Mouse (Mus musculus) cerebellum, adult 2 months (tissue): Measurements from ENCODE around the gene Acsf3. TPM values are rescaled to one million over a fixed set of nuclear protein-coding genes. Genes with fewer than 3 reads are reported as not detected.

ENCODE experiments used
- DNase-seq, 2 experiments: peaks; one replicate each; pipeline ENCODE4 v3.0.0; 2021
- H3K27ac ChIP-seq: fragments of 200-500 bp; 2 replicates; pipeline ENCODE4 v1.5.1; 2012; ENCODE audit warnings: low read length, control low read depth, inconsistent platforms; ENCODE audit not compliant: insufficient read depth
- H3K27me3 ChIP-seq: fragments of 200-500 bp; 2 replicates; pipeline ENCODE4 v1.6.1; 2012; ENCODE audit warnings: inconsistent platforms, mild to moderate bottlenecking, low read length, moderate library complexity; ENCODE audit not compliant: control insufficient read depth, insufficient read depth
- H3K4me1 ChIP-seq: fragments of 200-500 bp; 2 replicates; pipeline ENCODE4 v1.6.1; 2011; ENCODE audit warnings: low read length; ENCODE audit not compliant: control insufficient read depth, insufficient read depth
- H3K4me3 ChIP-seq: fragments of 200-500 bp; replicated peaks from 2 replicates; pipeline ENCODE3; 2011; ENCODE audit warnings: mild to moderate bottlenecking, low read depth, low read length, control low read depth; ENCODE audit not compliant: insufficient read depth
- CTCF ChIP-seq: fragments of 200-500 bp; IDR thresholded peaks from 2 replicates; pipeline ENCODE4 v1.5.1; 2011; ENCODE audit warnings: low read depth, mild to moderate bottlenecking, control low read depth, low read length, moderate library complexity, borderline replicate concordance; ENCODE audit not compliant: insufficient read depth
- POLR2A ChIP-seq: fragments of 200-500 bp; IDR thresholded peaks from 2 replicates; pipeline ENCODE4 v1.6.1; 2011; ENCODE audit warnings: low read length, control low read depth, borderline replicate concordance; ENCODE audit not compliant: insufficient read depth
- WGBS: fragments of 180-500 bp; shearing (Covaris S2); methylation state at CpG from one replicate; pipeline ENCODE4 v1.1.7; 2018; 5-methylcytosine and 5-hydroxymethylcytosine counted together
- polyA plus RNA-seq: library from polyadenylated mRNA; depleted of rRNA; stranded (reverse); fragments of >200 nt; gene quantifications from 2 replicates; pipeline ENCODE4 v1.2.3, GENCODE M21; 2012

Gene Acsf3
- polyA plus RNA-seq, 1 experiment: 33.0 TPM

DNA sequence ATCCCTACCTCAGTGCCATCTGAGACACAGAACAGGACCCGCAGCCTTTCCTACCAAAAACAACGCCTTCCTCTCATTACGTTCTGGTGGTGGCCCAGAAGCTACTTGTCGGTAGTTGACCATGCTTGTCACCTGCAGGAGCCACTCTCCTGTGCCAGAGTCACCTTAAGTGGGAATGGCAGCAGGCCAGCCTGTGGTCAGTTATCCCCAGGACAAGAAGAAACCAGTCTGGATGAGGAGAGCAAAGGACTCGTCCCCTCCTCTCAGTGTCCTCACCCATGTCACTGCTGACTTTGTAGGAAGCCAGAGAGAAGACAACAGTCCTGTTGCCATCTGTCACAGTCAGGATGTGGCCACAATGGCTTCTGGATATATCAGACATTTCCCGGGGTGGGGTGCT is 41.7 kb downstream of the Acsf3 start:
- TF ChIP-seq CTCF: no peak
- no peak for TF ChIP-seq POLR2A
- DNase-seq: peak in 1 of 2 experiments; percentile 54
- H3K27ac ChIP-seq: no peak overlapping the region
- peaks cover 13% of the 10 kb centered on the region for H3K4me1 ChIP-seq
- 46% methylated on average over 6 of the region's 6 CpGs for WGBS
- H3K4me3 ChIP-seq: no peak overlapping the region
- no peaks in the 10 kb centered on the region for H3K27me3 ChIP-seq

DNA sequence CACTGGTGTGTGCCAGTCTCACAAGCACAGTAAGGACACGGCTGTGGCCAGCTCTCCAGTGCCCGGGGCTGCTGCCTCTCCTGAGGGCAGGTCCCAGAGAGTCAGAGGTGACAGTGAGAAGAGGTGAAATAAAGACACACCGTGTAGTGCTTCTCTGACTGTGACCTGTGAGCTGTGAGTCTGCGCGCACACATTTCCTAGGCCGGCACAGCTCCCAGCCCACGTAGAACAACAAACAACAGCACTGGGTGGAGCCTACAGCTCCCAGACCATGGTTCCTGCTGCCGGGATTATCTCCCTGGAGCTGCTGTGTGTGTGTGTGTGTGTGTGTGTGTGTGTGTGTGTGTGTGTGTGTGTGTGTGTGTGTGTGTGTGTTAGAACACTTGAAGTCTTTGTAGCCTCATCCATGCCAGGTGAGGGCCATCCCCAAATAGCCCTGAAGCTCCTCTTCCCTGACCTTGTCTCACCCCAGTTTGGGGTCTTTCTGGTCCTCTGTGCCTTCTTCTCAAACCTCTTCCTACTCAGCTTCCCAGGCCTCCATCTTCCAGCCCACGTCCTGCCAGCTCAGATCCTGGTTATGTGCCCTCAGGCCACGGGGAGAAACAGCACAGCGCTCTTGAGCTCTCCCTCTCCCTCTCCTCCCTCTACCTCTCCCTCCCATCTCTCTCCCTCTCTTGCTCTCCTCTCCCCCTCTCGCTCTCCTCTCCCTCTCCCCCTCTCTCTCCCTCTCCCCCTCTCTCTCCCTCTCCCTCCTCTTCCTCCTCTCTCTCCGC is 42.6 kb downstream of the Acsf3 start:
- 80% methylated on average over 13 of the region's 13 CpGs for WGBS
- H3K27me3 ChIP-seq: no peaks in the 10 kb centered on the region
- no peak overlapping the region for H3K4me3 ChIP-seq
- DNase-seq: no peak
- H3K4me1 ChIP-seq: peaks cover 13% of the 10 kb centered on the region
- H3K27ac ChIP-seq: no peak overlapping the region
- no peak for TF ChIP-seq POLR2A
- TF ChIP-seq CTCF: no peak

- 86% methylated on average over 11 of the region's 11 CpGs for WGBS
Measured at GRCm38 (mm10) chr8:122819776-122820175, 44.5 kb downstream of the Acsf3 start.

GRCm38 (mm10) chr8:122824571-122824970 is 49.3 kb downstream of the Acsf3 start:
- Histone ChIP-seq H3K4me1 (peaks cover 36% of the 10 kb centered on the region), H3K27me3 (no peaks in the 10 kb centered on the region), H3K27ac (peak overlapping the region; percentile 92), H3K4me3 (no peak overlapping the region)
- TF ChIP-seq POLR2A (no peak), CTCF (no peak)
- peak; percentile 83 to 87 for DNase-seq
- 10% methylated on average over 5 of the region's 5 CpGs for WGBS

More at GRCm38 (mm10) chr8:122819776-122820175, 44.5 kb downstream of the Acsf3 start:
- peaks cover 22% of the 10 kb centered on the region for H3K4me1 ChIP-seq
- H3K4me3 ChIP-seq: no peak overlapping the region
- no peak for DNase-seq
- no peaks in the 10 kb centered on the region for H3K27me3 ChIP-seq
- TF ChIP-seq POLR2A (no peak), CTCF (no peak)
- no peak overlapping the region for H3K27ac ChIP-seq

DNA sequence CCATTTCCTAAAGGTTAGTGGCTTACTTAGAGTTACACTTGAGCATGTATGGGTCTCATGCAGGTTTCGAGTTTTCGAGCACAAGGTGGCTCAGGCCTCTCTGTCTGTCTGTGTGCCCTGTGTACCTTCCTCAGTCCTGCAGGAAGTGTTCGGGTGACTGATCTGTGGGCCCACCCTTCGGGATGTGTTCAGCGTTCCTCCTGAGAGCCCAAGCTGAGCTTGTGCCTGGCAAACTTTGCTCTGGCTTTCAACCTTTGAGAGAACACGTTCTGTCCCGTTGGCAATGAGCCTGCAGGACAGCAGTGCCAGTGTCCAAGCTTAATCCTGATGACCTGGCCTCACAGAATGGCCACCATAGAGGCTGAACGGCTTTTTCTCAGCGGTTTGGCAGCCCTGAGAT is 49.7 kb downstream of the Acsf3 start:
- TF ChIP-seq POLR2A: no peak
- no peak for TF ChIP-seq CTCF
- WGBS: 12% methylated on average over 9 of the region's 9 CpGs
- DNase-seq: peak in 1 of 2 experiments; percentile 63
- Histone ChIP-seq H3K27ac (peak overlapping the region; percentile 92), H3K4me3 (no peak overlapping the region), H3K27me3 (no peaks in the 10 kb centered on the region), H3K4me1 (peaks cover 36% of the 10 kb centered on the region)

- WGBS: 55% methylated on average over 8 of the region's 8 CpGs
- TF ChIP-seq POLR2A: no peak
- TF ChIP-seq CTCF: no peak
Measured at GRCm38 (mm10) chr8:122825408-122825807, 50.1 kb downstream of the Acsf3 start.

DNA sequence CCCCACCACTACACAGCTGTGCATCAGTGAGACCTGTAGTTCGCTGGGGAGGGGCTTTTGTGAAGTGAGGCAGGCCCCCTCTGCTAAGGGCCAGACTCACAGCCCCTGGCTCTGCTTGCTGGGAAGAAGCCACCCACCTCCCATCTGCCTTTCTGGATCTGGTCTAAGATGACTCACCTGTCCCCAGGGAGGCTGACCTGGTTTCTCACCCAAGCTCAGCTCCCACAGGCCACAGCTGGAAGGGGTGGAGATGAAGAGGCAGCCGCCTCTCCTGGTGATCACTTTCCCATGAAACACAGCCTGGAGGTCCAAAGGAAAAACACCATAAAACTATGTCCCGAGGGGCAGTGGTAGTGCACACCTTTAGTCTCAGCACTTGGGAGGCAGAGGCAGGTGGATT is 54.1 kb downstream of the Acsf3 start:
- 70% methylated on average over 3 of the region's 3 CpGs for WGBS
- Histone ChIP-seq H3K27ac (no peak overlapping the region), H3K4me1 (peaks cover 32% of the 10 kb centered on the region), H3K4me3 (no peak overlapping the region), H3K27me3 (no peaks in the 10 kb centered on the region)
- no peak for TF ChIP-seq POLR2A
- DNase-seq: peak in 1 of 2 experiments; percentile 50

More at GRCm38 (mm10) chr8:122825408-122825807, 50.1 kb downstream of the Acsf3 start:
- DNase-seq: no peak
- Histone ChIP-seq H3K4me3 (no peak overlapping the region), H3K4me1 (peaks cover 36% of the 10 kb centered on the region), H3K27me3 (no peaks in the 10 kb centered on the region), H3K27ac (peak overlapping the region; percentile 92)
